Mouse (Mus musculus) brain, embryonic 14.5 days (tissue): Measurements from ENCODE around the gene Ly6c2. TPM values are rescaled to one million over a fixed set of nuclear protein-coding genes. Genes with fewer than 3 reads are reported as not detected.

Source experiments
- DNase-seq: peaks from one replicate; pipeline ENCODE4 v3.0.0-alpha.2; 2011; ENCODE audit warnings: low read depth
- CTCF ChIP-seq: fragments of 200-500 bp; IDR thresholded peaks from 2 replicates; pipeline ENCODE4 v1.5.1; 2012; ENCODE audit warnings: inconsistent platforms, mild to moderate bottlenecking, moderate library complexity, borderline replicate concordance; ENCODE audit not compliant: insufficient read depth, insufficient read length; ENCODE audit errors: extremely low read depth
- POLR2A ChIP-seq: fragments of 200-500 bp; IDR thresholded peaks from 2 replicates; pipeline ENCODE4 v1.6.1; 2012; ENCODE audit warnings: mild to moderate bottlenecking, inconsistent platforms, borderline replicate concordance; ENCODE audit not compliant: poor library complexity, insufficient read depth, insufficient read length, severe bottlenecking; ENCODE audit errors: extremely low read depth
- polyA plus RNA-seq: library from polyadenylated mRNA; depleted of rRNA; stranded (reverse); fragments of >200 nt; gene quantifications from 2 replicates; pipeline ENCODE4 v1.2.3, GENCODE M21; 2012; rRNA removed

Gene Ly6c2
- polyA plus RNA-seq, 1 experiment: 0.22 TPM

DNA sequence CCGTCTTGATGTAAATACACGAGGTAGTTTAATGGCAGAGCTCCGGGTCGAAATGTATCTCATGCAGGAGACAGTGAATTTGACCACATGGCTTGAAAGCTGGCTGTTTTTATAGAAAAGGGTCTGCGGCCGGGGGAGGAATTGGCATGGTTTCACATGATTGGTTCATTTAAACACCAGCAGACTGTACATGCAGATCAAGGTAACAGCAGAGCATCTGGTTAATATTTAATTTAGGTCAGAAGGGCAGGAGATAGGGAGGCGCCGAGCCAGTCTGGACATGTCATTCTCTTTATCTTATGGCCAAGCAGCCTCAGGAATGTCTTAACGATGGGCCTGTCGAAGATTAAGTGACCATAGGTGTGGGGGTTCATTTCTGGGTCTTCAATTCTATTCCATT lies 12.5 kb downstream of the Ly6c2 start:
- no peak for TF ChIP-seq POLR2A
- DNase-seq: no peak

DNA sequence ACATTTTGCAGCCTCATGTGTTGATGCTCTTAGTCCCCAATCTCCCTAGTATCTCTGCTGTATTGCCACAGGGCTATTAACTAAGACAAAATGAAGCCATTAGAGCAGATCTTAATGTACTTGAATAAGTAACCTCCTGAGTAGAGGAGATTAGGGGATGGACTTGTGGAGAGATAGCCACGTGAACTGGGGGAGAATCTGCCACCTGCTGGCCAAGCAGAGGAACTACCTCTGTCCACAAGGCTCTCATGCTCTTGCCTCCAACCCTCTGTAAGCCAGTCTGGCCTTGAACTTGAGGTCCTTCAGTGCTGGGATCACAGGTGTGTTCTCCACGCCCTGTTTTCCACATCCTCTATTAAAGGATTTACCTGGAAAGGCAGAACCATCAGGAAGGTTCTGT lies 23.7 kb downstream of the Ly6c2 start:
- DNase-seq: peak; percentile 0
- 0 out of 2 replicates have a peak, but pooled peaks have one; percentile 5 for TF ChIP-seq CTCF

DNA sequence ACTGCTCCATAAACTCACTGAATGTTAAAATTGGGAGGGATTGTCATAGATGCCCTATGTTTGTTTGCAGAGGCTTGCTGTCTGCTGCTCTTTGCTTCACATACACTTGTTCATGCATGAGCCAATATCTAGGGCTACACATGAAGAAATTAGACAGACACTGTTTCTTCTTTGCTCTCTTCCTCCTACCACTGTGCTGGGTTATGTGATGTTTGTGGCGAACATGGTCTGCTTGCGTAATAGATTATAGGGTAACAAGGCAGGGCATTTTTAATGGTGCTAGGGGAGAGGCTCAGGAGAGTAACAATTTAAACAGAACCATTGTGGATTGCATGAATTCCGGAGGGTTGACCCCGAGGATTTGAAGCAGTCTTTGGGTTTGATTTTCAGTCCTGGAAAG lies 41.8 kb downstream of the Ly6c2 start:
- TF ChIP-seq CTCF: no peak
- no peak for TF ChIP-seq POLR2A
- no peak for DNase-seq

- TF ChIP-seq CTCF: peak; percentile 65; the same call in 1 of the 2 replicates
Observed at GRCm38 (mm10) chr15:75062030-75062574, 49.7 kb downstream of the Ly6c2 start.

DNA sequence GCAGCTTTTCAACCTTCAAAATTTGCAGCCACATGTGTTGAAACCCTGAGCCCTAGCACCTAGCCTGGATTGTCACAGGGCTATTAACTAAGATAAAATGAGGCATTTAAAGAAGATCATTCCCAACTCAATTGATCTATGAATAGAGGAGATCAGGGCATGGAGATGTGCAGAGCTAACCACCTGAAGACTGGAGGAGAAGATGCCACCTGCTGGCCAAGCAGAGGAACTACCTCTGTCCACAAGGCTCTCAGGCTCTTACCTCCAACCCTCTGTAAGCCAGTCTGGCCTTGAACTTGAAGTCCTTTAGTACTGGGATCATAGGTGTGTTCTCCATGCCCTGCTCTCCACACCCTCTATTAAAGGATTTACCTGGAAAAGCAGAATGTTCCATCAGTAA lies 51.3 kb downstream of the Ly6c2 start:
- peak; percentile 50 for DNase-seq
- TF ChIP-seq POLR2A: no peak
- peak; percentile 53; the same call in 1 of the 2 replicates for TF ChIP-seq CTCF

More at GRCm38 (mm10) chr15:75062030-75062574, 49.7 kb downstream of the Ly6c2 start:
- peak; percentile 36 for DNase-seq

Other genes starting within 250 kb of the Ly6c2 start
- 0.04 TPM in 1 of 2 replicates, not detected in the other for gene 2010109I03Rik, start 214.9 kb downstream of the Ly6c2 start, polyA plus RNA-seq
- not detected in 2 replicates for gene Ly6i, start 128.5 kb downstream of the Ly6c2 start, polyA plus RNA-seq
- 0.34 and 0.66 TPM in 2 replicates for gene Ly6a, start 113.9 kb downstream of the Ly6c2 start, polyA plus RNA-seq
- 2.6 and 2.9 TPM in 2 replicates for gene Ly6c1, start 63.1 kb downstream of the Ly6c2 start, polyA plus RNA-seq
- gene Ly6g, start 43.3 kb upstream of the Ly6c2 start, polyA plus RNA-seq: not detected in 2 replicates
- not detected in 2 replicates for gene BC025446, start 104.4 kb upstream of the Ly6c2 start, polyA plus RNA-seq
- gene Ly6f, start 156.5 kb upstream of the Ly6c2 start, polyA plus RNA-seq: not detected in 2 replicates